Mouse (Mus musculus) MEL (cell line): ENCODE measurements around the gene Zcchc10. TPM values are rescaled to one million over a fixed set of nuclear protein-coding genes. Genes with fewer than 3 reads are reported as not detected.

Source experiments
- DNase-seq: peaks from one replicate; pipeline ENCODE4 v3.0.0; 2011; ENCODE audit warnings: low read depth, low spot score
- H3K27ac ChIP-seq: 2 replicates; pipeline ENCODE4 v1.5.1; 2012; ENCODE audit warnings: low read depth, mild to moderate bottlenecking, control low read depth, low read length, moderate library complexity; ENCODE audit not compliant: control insufficient read depth
- H3K27me3 ChIP-seq, 2 experiments: fragments of 150-350 bp in 1 of 2; sonication (generic) in 1 of 2; 2 replicates each; pipeline ENCODE4 v1.6.1; 2012; ENCODE audit warnings: low read length in 2 of 2, mild to moderate bottlenecking in 2 of 2, improper control_type of control experiment in 1 of 2, moderate library complexity in 1 of 2; ENCODE audit not compliant: insufficient read depth in 2 of 2, control insufficient read depth in 1 of 2
- H3K36me3 ChIP-seq, 2 experiments: 2 replicates each; pipeline ENCODE4 v1.6.1; 2012 to 2014; ENCODE audit warnings: low read length in 2 of 2, improper control_type of control experiment in 1 of 2, inconsistent platforms in 1 of 2, mild to moderate bottlenecking in 1 of 2; ENCODE audit not compliant: insufficient read depth in 2 of 2, control insufficient read depth in 1 of 2
- H3K4me1 ChIP-seq, 2 experiments: fragments of 150-350 bp in 1 of 2; sonication (generic) in 1 of 2; 2 replicates each; pipeline ENCODE4 v1.6.1; 2012; ENCODE audit warnings: low read length in 2 of 2, improper control_type of control experiment in 1 of 2, mild to moderate bottlenecking in 1 of 2; ENCODE audit not compliant: insufficient read depth in 2 of 2, control insufficient read depth in 1 of 2
- H3K4me3 ChIP-seq, 2 experiments: fragments of 150-350 bp in 1 of 2; sonication (generic) in 1 of 2; 2 replicates each; pipeline ENCODE4 v1.5.1; 2012; ENCODE audit warnings: low read depth in 2 of 2, low read length in 2 of 2, mild to moderate bottlenecking in 2 of 2, moderate library complexity in 2 of 2, control low read depth in 1 of 2, improper control_type of control experiment in 1 of 2; ENCODE audit not compliant: control insufficient read depth in 1 of 2, insufficient read depth in 1 of 2
- H3K79me2 ChIP-seq: 2 replicates; pipeline ENCODE4 v1.6.1; 2012; ENCODE audit warnings: mild to moderate bottlenecking, low read length, moderate library complexity; ENCODE audit not compliant: control insufficient read depth, poor library complexity, insufficient read depth
- H3K9ac ChIP-seq: 2 replicates; pipeline ENCODE4 v1.6.1; 2012; ENCODE audit warnings: low read depth, mild to moderate bottlenecking, control low read depth, low read length, moderate library complexity; ENCODE audit not compliant: control insufficient read depth, poor library complexity, severe bottlenecking
- H3K9me3 ChIP-seq: fragments of 150-350 bp; sonication (generic); replicated peaks from 2 replicates; pipeline ENCODE4 v1.6.1; 2012; ENCODE audit warnings: mild to moderate bottlenecking, low read length, improper control_type of control experiment, moderate library complexity; ENCODE audit not compliant: insufficient read depth
- CHD2 ChIP-seq: IDR thresholded peaks from 2 replicates; pipeline ENCODE4 v1.6.1; 2011; ENCODE audit warnings: low read length, improper control_type of control experiment
- EP300 ChIP-seq, 2 experiments: IDR thresholded peaks; 2 replicates each; pipeline ENCODE4 v1.6.1; 2011; ENCODE audit warnings: improper control_type of control experiment in 2 of 2, low read length in 2 of 2, low read depth in 1 of 2, mild to moderate bottlenecking in 1 of 2
- JUND ChIP-seq: IDR thresholded peaks from 2 replicates; pipeline ENCODE4 v1.6.1; 2011; ENCODE audit warnings: low read depth, mild to moderate bottlenecking, improper control_type of control experiment, low read length
- MAFK ChIP-seq: IDR thresholded peaks from 2 replicates; pipeline ENCODE4 v1.6.1; 2011; ENCODE audit warnings: low read depth, mild to moderate bottlenecking, low read length, improper control_type of control experiment, borderline replicate concordance
- MAX ChIP-seq: IDR thresholded peaks from 2 replicates; pipeline ENCODE4 v1.6.1; 2011; ENCODE audit warnings: low read length, improper control_type of control experiment
- MAZ ChIP-seq: IDR thresholded peaks from 2 replicates; pipeline ENCODE4 v1.6.1; 2012; ENCODE audit warnings: low read depth, mild to moderate bottlenecking, inconsistent platforms, low read length, improper control_type of control experiment
- MEF2A ChIP-seq: IDR thresholded peaks from 2 replicates; pipeline ENCODE4 v1.6.1; 2014; ENCODE audit warnings: low read depth, mild to moderate bottlenecking, inconsistent platforms, low read length, improper control_type of control experiment; ENCODE audit not compliant: poor library complexity, insufficient replicate concordance, severe bottlenecking; ENCODE audit errors: extremely low read depth
- POLR2AphosphoS5 ChIP-seq: IDR thresholded peaks from 2 replicates; pipeline ENCODE4 v1.6.1; 2012; ENCODE audit warnings: low read depth, borderline replicate concordance, mild to moderate bottlenecking, inconsistent platforms, low read length, moderate library complexity, mixed read lengths
- SIN3A ChIP-seq: IDR thresholded peaks from 2 replicates; pipeline ENCODE4 v1.6.1; 2012; ENCODE audit warnings: low read length, improper control_type of control experiment, inconsistent platforms
- TBP ChIP-seq: IDR thresholded peaks from 2 replicates; pipeline ENCODE4 v1.8.0; 2011; ENCODE audit warnings: low read depth, low read length, improper control_type of control experiment
- TCF12 ChIP-seq: IDR thresholded peaks from 2 replicates; pipeline ENCODE4 v1.6.1; 2014; ENCODE audit warnings: low read depth, mild to moderate bottlenecking, inconsistent platforms, low read length, improper control_type of control experiment, moderate library complexity
- USF1 ChIP-seq: IDR thresholded peaks from 2 replicates; pipeline ENCODE4 v1.6.1; 2014; ENCODE audit warnings: low read depth, mild to moderate bottlenecking, inconsistent platforms, low read length, improper control_type of control experiment, moderate library complexity
- ZC3H11A ChIP-seq: IDR thresholded peaks from 2 replicates; pipeline ENCODE4 v1.6.1; 2012; ENCODE audit warnings: low read depth, mild to moderate bottlenecking, inconsistent platforms, low read length, improper control_type of control experiment
- ZKSCAN1 ChIP-seq: IDR thresholded peaks from 2 replicates; pipeline ENCODE4 v1.6.1; 2012; ENCODE audit warnings: low read depth, mild to moderate bottlenecking, inconsistent platforms, low read length, improper control_type of control experiment, moderate library complexity
- ZNF384 ChIP-seq: IDR thresholded peaks from 2 replicates; pipeline ENCODE4 v1.6.1; 2012; ENCODE audit warnings: low read depth, mild to moderate bottlenecking, inconsistent platforms, low read length, improper control_type of control experiment
- polyA plus RNA-seq, 2 experiments: library from polyadenylated mRNA; stranded (reverse) in 1 of 2; unstranded in 1 of 2; fragments of >175 nt in 1 of 2; fragments of >200 nt in 1 of 2; gene quantifications; 2 replicates each; pipeline versions ENCODE4 v1.2.1 to v1.2.4; 2012; ENCODE audit warnings: low replicate concordance in 2 of 2, low read depth in 1 of 2; ENCODE audit not compliant: insufficient read length in 2 of 2, insufficient read depth in 1 of 2, missing spikeins in 1 of 2
- total RNA-seq: library from RNA; depleted of rRNA; stranded (reverse); fragments of 300-350 nt; gene quantifications from 2 replicates; pipeline ENCODE4 v1.2.3, GENCODE M21; 2012

Gene Zcchc10
- total and polyA plus RNA-seq, 3 experiments: 11.6 to 169 (median 36.2) TPM

DNA sequence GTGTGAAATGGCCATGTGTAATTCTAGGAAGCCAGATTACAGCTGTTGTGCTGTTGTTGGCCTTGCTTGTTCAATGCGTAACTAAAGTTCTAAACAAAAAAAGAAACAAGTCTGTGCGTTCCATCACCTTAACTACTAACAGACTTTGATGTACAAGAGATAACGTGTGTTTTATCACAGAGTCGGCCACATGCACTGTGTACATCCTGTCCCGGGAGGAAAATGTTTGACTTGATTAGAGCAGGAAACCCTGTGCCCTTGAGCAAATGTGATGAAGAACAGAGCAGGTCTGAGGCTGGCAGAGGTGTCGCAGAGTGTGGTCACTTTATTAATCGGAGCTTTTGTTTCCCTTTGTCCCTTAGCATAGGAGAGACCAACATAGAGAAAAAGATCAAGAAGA is 5.8 kb downstream of the Zcchc10 start:
- Histone ChIP-seq H3K4me1 (peaks cover 7 to 17% of the 10 kb centered on the region in 2 experiments), H3K27ac (no peak overlapping the region), H3K9me3 (no peaks in the 10 kb centered on the region), H3K27me3 (no peaks in the 10 kb centered on the region), H3K79me2 (peaks cover 13% of the 10 kb centered on the region), H3K36me3 (peaks cover 22% of the 10 kb centered on the region in 2 experiments), H3K9ac (no peak overlapping the region), H3K4me3 (no peak overlapping the region)
- 0 out of 2 replicates have a peak, but pooled peaks have one; percentile 8 for TF ChIP-seq TCF12
- TF ChIP-seq ZNF384: peak; percentile 46; the same call in 1 of the 2 replicates
- no peak for TF ChIP-seq JUND
- 0 out of 4 replicates have a peak, but pooled peaks of 1 of the 2 experiments have one; percentile 20 for TF ChIP-seq EP300 (IDR thresholded peaks at IDR 0.05; ENCODE audit: low read depth in 1 of 2, low read length in 2 of 2)
- no peak for DNase-seq

DNA sequence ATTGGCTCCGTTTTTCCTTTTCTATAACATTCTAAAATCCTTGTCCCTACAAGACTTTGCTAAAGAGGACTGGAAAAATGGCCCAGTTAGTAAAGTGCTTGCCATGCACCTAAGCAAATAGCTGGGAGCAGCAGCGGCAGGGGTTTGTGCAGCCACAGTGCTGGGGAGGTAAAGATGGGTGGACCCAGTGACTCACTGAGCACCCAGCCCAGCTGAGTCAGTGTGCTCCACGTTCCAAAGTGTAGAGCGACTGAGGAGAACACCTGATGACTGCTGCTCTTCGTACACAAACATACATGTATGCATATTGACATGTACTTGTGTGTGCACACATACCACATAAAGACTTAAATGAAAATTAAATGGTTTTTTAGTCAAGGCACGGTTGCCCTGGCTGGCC is 6.6 kb downstream of the Zcchc10 start:
- Histone ChIP-seq H3K4me1 (peaks cover 13 to 15% of the 10 kb centered on the region in 2 experiments), H3K36me3 (peaks cover 21 to 22% of the 10 kb centered on the region in 2 experiments), H3K79me2 (peaks cover 5% of the 10 kb centered on the region), H3K9ac (no peak overlapping the region), H3K27me3 (no peaks in the 10 kb centered on the region), H3K4me3 (no peak overlapping the region), H3K9me3 (no peaks in the 10 kb centered on the region), H3K27ac (no peak overlapping the region)
- TF ChIP-seq MAX (no peak), POLR2AphosphoS5 (no peak), TBP (no peak), USF1 (no peak), CHD2 (no peak), JUND (no peak), ZC3H11A (no peak), ZNF384 (no peak), ZKSCAN1 (no peak), SIN3A (no peak), MEF2A (no peak), MAFK (no peak), TCF12 (no peak), MAZ (no peak)
- no peak for DNase-seq
